Mouse (Mus musculus): ENCODE measurements around the gene Washc1. TPM values are rescaled to one million over a fixed set of nuclear protein-coding genes. Genes with fewer than 3 reads are reported as not detected.
A peak's percentile ranks its signal among the peaks of the same experiment; 100 is the strongest.
"Not testable (repeated sequence)": the region's sequence is repeated elsewhere in the genome, so short reads cannot be mapped to it uniquely, and the experiment has no call there.

Gene Washc1
- polyA plus RNA-seq (2015; fragmentation: Nextera tagmentation; extraction: Ambion mirVana): 41.6 and 43.7 TPM in 2 replicates

DNA sequence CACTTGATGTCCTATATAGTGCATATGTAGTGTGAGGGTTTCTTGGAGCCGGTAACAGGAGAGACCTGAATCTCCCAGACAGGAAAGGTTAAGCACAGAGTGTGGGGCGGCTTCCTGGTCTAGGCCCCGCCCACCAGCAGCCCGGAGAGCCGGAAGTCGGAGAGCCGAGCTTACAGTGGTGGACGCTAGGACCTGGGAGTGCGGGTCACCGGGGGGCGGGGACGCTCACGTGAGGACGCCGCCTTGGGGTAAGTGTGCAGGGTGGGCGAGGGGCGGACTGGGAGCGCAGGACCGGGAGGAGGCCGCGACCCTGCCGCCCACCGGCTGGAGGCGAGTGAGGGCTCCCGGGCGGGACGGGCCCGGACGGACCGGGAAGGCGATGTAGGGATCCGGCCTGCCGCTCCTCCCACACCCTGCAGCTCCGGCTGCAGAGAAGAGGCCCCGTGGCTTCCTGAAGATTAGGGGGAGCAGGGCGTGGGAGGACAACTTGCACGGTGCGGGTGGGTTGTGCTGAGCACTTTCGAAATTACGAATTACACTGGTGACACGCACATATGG, at the start of gene Washc1:
Gene Washc1 (plus strand): TSS at position 144 of the 558 bp plus-strand sequence.
- under 1% methylated on average over 35 of the region's 41 CpGs for WGBS
- Histone ChIP-seq H3K4me2 (ENCODE audit: low read length) (peak within 1 kb of the TSS; percentile 66), H3K27me3 (ENCODE audit: insufficient read depth, low read length) (no peaks in the 10 kb centered on the region), H3K4me1 (replicated peaks; ENCODE audit: insufficient read depth, low read length) (peaks cover 10% of the 10 kb centered on the region; the same call in 1 of the 2 replicates), H3K4me3 (replicated peaks; ENCODE audit: low read depth, low read length) (peak within 1 kb of the TSS; percentile 89), H3K9ac (ENCODE audit: low read depth, low read length) (peak within 1 kb of the TSS; percentile 80), H3K36me3 (ENCODE audit: insufficient read depth, low read length) (peaks cover 28% of the 10 kb centered on the region), H3K27ac (peak within 1 kb of the TSS; percentile 81), H3K9me3 (replicated peaks; ENCODE audit: low read length) (no peaks in the 10 kb centered on the region)
- TF ChIP-seq CTCF (IDR thresholded peaks at IDR 0.05; ENCODE audit: low read depth): peak; percentile 38
- DNase-seq (ENCODE audit: low spot score) (peak; percentile 97), ATAC-seq (replicated peaks; ENCODE audit: low FRiP score, low read depth) (peak; percentile 97)

DNA sequence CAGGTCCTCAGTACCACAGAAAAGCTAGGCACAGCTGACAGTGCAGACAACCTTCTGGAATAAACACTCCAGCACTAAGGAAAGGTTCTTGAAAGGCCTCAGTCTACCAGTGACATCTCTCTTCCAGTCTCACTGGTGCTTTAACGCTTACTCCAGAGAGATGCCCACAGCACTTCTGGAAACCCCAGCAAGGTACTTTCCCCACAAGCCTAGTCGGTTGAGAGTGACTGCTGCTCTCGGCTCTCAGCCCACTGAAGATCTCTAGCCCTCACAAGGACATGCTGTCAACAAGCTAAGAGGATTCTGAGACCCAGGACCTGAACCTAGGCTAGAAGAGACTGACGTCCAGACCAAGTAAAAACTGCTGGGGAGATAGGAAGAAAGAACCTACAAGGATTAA, 46.2 kb upstream of the Washc1 start:
- Histone ChIP-seq H3K4me3 (replicated peaks; ENCODE audit: low read depth, low read length) (no peak overlapping the region), H3K4me2 (ENCODE audit: low read length) (no peak overlapping the region), H3K27ac (no peak overlapping the region), H3K9me3 (replicated peaks; ENCODE audit: low read length) (no peaks in the 10 kb centered on the region), H3K27me3 (ENCODE audit: insufficient read depth, low read length) (no peaks in the 10 kb centered on the region), H3K4me1 (replicated peaks; ENCODE audit: insufficient read depth, low read length) (no peaks in the 10 kb centered on the region), H3K36me3 (ENCODE audit: insufficient read depth, low read length) (no peaks in the 10 kb centered on the region), H3K9ac (ENCODE audit: low read depth, low read length) (no peak overlapping the region)
- 88% methylated on average over 4 of the region's 4 CpGs for WGBS
- no peak for ATAC-seq (replicated peaks; ENCODE audit: low FRiP score, low read depth)
- DNase-seq (ENCODE audit: low spot score): no peak
- TF ChIP-seq CTCF (IDR thresholded peaks at IDR 0.05; ENCODE audit: low read depth): no peak

DNA sequence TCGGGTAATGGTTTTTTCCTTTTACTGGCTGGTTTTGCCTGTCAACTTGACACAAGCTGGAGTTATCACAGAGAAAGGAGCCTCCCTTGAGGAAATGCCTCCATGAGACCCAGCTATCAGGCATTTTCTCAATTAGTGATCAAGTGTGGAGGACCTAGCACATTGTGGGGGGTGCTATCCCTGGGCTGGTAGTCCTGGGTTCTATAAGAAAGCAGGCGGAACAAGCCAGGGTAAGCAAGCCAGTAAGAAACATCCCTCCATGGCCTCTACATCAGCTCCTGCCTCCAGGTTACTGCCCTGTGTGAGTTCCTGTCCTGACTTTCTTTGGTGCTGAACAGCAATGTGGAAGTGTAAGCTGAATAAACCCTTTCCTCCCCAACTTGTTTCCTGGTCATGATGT, 42.3 kb upstream of the Washc1 start:
- H3K27me3 ChIP-seq (ENCODE audit: insufficient read depth, low read length); H3K36me3 ChIP-seq (ENCODE audit: insufficient read depth, low read length); H3K9me3 ChIP-seq (replicated peaks; ENCODE audit: low read length); H3K9ac ChIP-seq (ENCODE audit: low read depth, low read length); DNase-seq (ENCODE audit: low spot score); H3K4me3 ChIP-seq (replicated peaks; ENCODE audit: low read depth, low read length); H3K4me1 ChIP-seq (replicated peaks; ENCODE audit: insufficient read depth, low read length); ATAC-seq (replicated peaks; ENCODE audit: low FRiP score, low read depth); H3K27ac ChIP-seq; H3K4me2 ChIP-seq (ENCODE audit: low read length): not testable (repeated sequence)
- 94% methylated on average over 2 of the region's 2 CpGs for WGBS

DNA sequence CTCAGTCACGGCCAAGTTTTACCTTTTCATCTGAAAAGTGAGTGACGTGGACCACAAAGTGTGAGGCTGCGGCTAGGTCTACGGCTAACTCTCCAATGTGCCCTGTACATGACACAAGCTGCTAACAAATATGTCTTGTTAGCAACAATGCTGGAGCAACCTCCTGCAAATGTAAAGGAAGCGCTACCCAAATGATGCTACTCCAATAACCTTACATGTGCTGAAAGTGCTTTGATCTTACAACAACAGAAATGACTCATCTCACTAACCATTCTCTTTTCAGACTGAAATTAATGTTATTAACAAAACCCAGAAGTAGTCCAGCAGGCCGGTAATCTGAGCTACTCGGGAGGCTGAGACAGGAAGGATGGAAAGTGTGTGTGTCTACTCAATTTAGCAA, 37.4 kb upstream of the Washc1 start:
- Histone ChIP-seq H3K4me1 (replicated peaks; ENCODE audit: insufficient read depth, low read length) (no peaks in the 10 kb centered on the region), H3K27ac (no peak overlapping the region), H3K27me3 (ENCODE audit: insufficient read depth, low read length) (no peaks in the 10 kb centered on the region), H3K4me3 (replicated peaks; ENCODE audit: low read depth, low read length) (no peak overlapping the region), H3K36me3 (ENCODE audit: insufficient read depth, low read length) (no peaks in the 10 kb centered on the region), H3K9ac (ENCODE audit: low read depth, low read length) (no peak overlapping the region), H3K4me2 (ENCODE audit: low read length) (no peak overlapping the region), H3K9me3 (replicated peaks; ENCODE audit: low read length) (no peaks in the 10 kb centered on the region)
- WGBS: 87% methylated on average over 7 of the region's 7 CpGs
- no peak for ATAC-seq (replicated peaks; ENCODE audit: low FRiP score, low read depth)
- DNase-seq (ENCODE audit: low spot score): no peak
- no peak for TF ChIP-seq CTCF (IDR thresholded peaks at IDR 0.05; ENCODE audit: low read depth)

DNA sequence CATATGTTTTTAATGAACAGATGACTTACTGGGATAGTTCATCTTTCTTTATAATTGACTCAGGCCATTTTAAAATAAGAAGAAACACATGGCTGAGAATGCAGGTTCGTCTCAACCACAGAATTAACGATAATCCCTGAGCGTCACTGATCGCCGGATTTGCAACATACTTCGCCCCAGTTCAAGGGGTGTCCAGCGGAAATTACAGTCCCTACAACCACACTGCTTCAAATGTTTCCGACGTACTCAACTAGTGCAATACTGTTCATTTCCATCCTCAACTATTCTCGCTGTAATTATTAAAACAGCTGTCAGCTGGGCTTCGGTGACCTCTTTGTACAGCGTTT, 35.5 kb upstream of the Washc1 start:
- H3K4me2 ChIP-seq (ENCODE audit: low read length): peak overlapping the region; percentile 90
- TF ChIP-seq CTCF (IDR thresholded peaks at IDR 0.05; ENCODE audit: low read depth): no peak
- H3K27ac ChIP-seq: no peak overlapping the region
- peak overlapping the region; percentile 99 for H3K4me3 ChIP-seq (replicated peaks; ENCODE audit: low read depth, low read length)
- DNase-seq (ENCODE audit: low spot score): no peak
- H3K9ac ChIP-seq (ENCODE audit: low read depth, low read length): peak overlapping the region; percentile 86; the same call in 1 of the 2 replicates
- H3K4me1 ChIP-seq (replicated peaks; ENCODE audit: insufficient read depth, low read length): no peaks in the 10 kb centered on the region
- H3K27me3 ChIP-seq (ENCODE audit: insufficient read depth, low read length): no peaks in the 10 kb centered on the region
- no peak for ATAC-seq (replicated peaks; ENCODE audit: low FRiP score, low read depth)
- WGBS: 5% methylated on average over 12 of the region's 12 CpGs
- H3K9me3 ChIP-seq (replicated peaks; ENCODE audit: low read length): no peaks in the 10 kb centered on the region
- H3K36me3 ChIP-seq (ENCODE audit: insufficient read depth, low read length): 0 out of 2 replicates have a peak, but pooled peaks cover 9% of the 10 kb centered on the region

DNA sequence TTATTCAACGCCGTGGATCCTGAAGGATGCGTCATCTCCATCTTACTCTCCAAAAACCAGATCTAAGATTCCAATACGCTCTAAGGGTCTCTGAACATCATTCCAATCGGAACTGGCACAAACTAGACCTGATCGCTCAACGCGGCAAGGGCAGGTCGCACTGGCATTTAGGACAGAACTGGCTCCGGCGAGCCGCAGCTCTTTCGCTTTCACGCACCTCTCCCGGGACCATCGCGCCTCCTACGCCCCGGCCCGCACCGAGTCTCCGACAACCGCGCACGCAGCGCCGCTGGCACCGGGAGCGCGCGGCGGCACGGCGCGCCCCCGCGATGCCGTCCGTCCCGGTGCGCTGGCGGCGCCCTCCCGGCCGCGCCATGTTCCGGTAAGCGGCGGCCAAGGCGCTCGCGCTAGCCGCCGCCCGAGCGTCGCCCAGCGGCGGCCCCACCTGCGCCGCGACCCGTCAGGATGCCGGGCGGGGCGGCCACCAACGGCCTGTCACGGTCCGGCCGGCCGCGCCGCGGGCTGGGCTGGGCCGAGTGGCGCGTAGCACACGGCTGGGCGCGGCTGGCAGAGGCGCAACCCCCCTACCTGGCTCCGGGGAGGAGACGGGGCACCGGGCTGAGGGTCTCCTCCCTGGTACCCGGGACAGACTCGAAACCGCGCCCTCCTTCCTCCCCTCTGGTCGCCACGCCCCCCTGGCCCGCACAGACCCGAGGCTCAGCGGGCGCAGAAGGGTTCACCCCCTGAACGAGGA, 35.0 kb upstream of the Washc1 start:
- Histone ChIP-seq H3K9ac (ENCODE audit: low read depth, low read length) (peak overlapping the region; percentile 86), H3K36me3 (ENCODE audit: insufficient read depth, low read length) (0 out of 2 replicates have a peak, but pooled peaks cover 14% of the 10 kb centered on the region), H3K9me3 (replicated peaks; ENCODE audit: low read length) (no peaks in the 10 kb centered on the region), H3K27ac (peak overlapping the region; percentile 94), H3K27me3 (ENCODE audit: insufficient read depth, low read length) (no peaks in the 10 kb centered on the region), H3K4me3 (replicated peaks; ENCODE audit: low read depth, low read length) (peak overlapping the region; percentile 99), H3K4me1 (replicated peaks; ENCODE audit: insufficient read depth, low read length) (no peaks in the 10 kb centered on the region), H3K4me2 (ENCODE audit: low read length) (peak overlapping the region; percentile 90)
- TF ChIP-seq CTCF (IDR thresholded peaks at IDR 0.05; ENCODE audit: low read depth): no peak
- peak; percentile 31 for DNase-seq (ENCODE audit: low spot score)
- under 1% methylated on average over 85 of the region's 95 CpGs for whole genome bisulfite sequencing
- ATAC-seq (replicated peaks; ENCODE audit: low FRiP score, low read depth): peak; percentile 81

Measured in kidney, postnatal 0 days (tissue).